Mouse (Mus musculus): Measurements from ENCODE around the gene Clcn3. TPM values are rescaled to one million over a fixed set of nuclear protein-coding genes. Genes with fewer than 3 reads are reported as not detected.
A peak's percentile ranks its signal among the peaks of the same experiment; 100 is the strongest.
"Not testable (repeated sequence)": the region's sequence is repeated elsewhere in the genome, so short reads cannot be mapped to it uniquely, and the experiment has no call there.

The Clcn3 gene
- total RNA-seq, 1 experiment, result 72.0 TPM

GRCm38 (mm10) chr8:60992561-60992909 is 9.4 kb upstream of the Clcn3 start:
- no peak for TF ChIP-seq ZC3H11A (IDR thresholded peaks at IDR 0.05; ENCODE audit: borderline replicate concordance, low read depth, low read length)
- no peak for TF ChIP-seq MAFK (IDR thresholded peaks at IDR 0.05; ENCODE audit: insufficient read depth, low read depth, low read length)
- no peak for TF ChIP-seq ZNF384 (IDR thresholded peaks at IDR 0.05; ENCODE audit: low read depth, low read length)
- no peak for TF ChIP-seq HCFC1 (IDR thresholded peaks at IDR 0.05; ENCODE audit: borderline replicate concordance, insufficient read depth, low read length)
- no peak for TF ChIP-seq CHD2 (IDR thresholded peaks at IDR 0.05; ENCODE audit: low read depth, low read length)
- peaks cover 10% of the 10 kb centered on the region for H3K9me3 ChIP-seq (ENCODE audit: control insufficient read depth, insufficient read depth, low read depth, low read length)
- no peaks in the 10 kb centered on the region for H3K36me3 ChIP-seq (ENCODE audit: control insufficient read depth, insufficient read depth, low read length, poor library complexity, severe bottlenecking)
- H3K27ac ChIP-seq (ENCODE audit: insufficient read depth, low read depth, low read length, poor library complexity, severe bottlenecking), result peak overlapping the region; percentile 90
- peak overlapping the region; percentile 92 to 100 for H3K4me3 ChIP-seq (ENCODE audit: insufficient read depth in 1 of 2, low read depth in 1 of 2, low read length in 2 of 2, poor library complexity in 1 of 2, severe bottlenecking in 1 of 2)
- DNase-seq (ENCODE audit: low read depth, low spot score), result peak; percentile 82
- H3K9ac ChIP-seq (ENCODE audit: insufficient read depth, low read depth, low read length, poor library complexity, severe bottlenecking), result peak overlapping the region; percentile 93
- in situ Hi-C loops (cut with MboI; ENCODE audit: low sequenced_read_pairs in 2 of 2, unreplicated experiment in 2 of 2), result no loop called here
- H3K4me1 ChIP-seq (ENCODE audit: control insufficient read depth in 2 of 2, insufficient read depth in 2 of 2, low read length in 2 of 2, poor library complexity in 1 of 2), result peaks cover 0 to 2% of the 10 kb centered on the region in 2 experiments; a peak in 1 of 4 replicates

- H3K9ac ChIP-seq (ENCODE audit: insufficient read depth, low read depth, low read length, poor library complexity, severe bottlenecking); H3K36me3 ChIP-seq (ENCODE audit: control insufficient read depth, insufficient read depth, low read length, poor library complexity, severe bottlenecking); H3K9me3 ChIP-seq (ENCODE audit: control insufficient read depth, insufficient read depth, low read depth, low read length); H3K4me3 ChIP-seq (ENCODE audit: insufficient read depth in 1 of 2, low read depth in 1 of 2, low read length in 2 of 2, poor library complexity in 1 of 2, severe bottlenecking in 1 of 2); in situ Hi-C loops (cut with MboI; ENCODE audit: low sequenced_read_pairs in 2 of 2, unreplicated experiment in 2 of 2); H3K27ac ChIP-seq (ENCODE audit: insufficient read depth, low read depth, low read length, poor library complexity, severe bottlenecking); H3K4me1 ChIP-seq (ENCODE audit: control insufficient read depth in 2 of 2, insufficient read depth in 2 of 2, low read length in 2 of 2, poor library complexity in 1 of 2); DNase-seq (ENCODE audit: low read depth, low spot score): not testable (repeated sequence)
Observed at GRCm38 (mm10) chr8:60984260-60985010, 1.3 kb upstream of the Clcn3 start.

DNA sequence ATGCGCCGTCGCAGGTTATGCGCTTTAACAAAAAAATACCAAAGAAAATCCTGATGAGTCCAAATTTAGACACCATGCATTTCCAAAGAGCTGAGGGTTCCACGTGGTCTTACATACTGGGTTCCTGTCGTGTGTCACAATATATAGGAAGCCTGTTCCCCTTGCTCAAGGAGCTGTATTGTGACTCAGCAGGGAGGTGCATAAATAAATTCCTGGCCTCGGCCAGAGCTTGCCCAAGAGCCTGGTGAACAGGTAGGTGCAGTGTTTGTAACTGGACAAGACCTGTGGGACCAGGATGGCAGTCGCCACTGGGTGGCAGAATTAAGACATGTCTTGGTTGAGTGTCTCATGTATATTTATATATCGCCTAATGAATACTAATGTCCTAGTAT is 584 bp upstream of the Clcn3 start:
- DNase-seq (ENCODE audit: low read depth, low spot score), result no peak
- Histone ChIP-seq H3K27ac (ENCODE audit: insufficient read depth, low read depth, low read length, poor library complexity, severe bottlenecking) (peak overlapping the region; percentile 24; the same call in 1 of the 2 replicates), H3K9ac (ENCODE audit: insufficient read depth, low read depth, low read length, poor library complexity, severe bottlenecking) (peak overlapping the region; percentile 74), H3K36me3 (ENCODE audit: control insufficient read depth, insufficient read depth, low read length, poor library complexity, severe bottlenecking) (no peaks in the 10 kb centered on the region), H3K9me3 (ENCODE audit: control insufficient read depth, insufficient read depth, low read depth, low read length) (no peaks in the 10 kb centered on the region), H3K4me3 (ENCODE audit: insufficient read depth in 1 of 2, low read depth in 1 of 2, low read length in 2 of 2, poor library complexity in 1 of 2, severe bottlenecking in 1 of 2) (peak overlapping the region; percentile 60 to 97), H3K4me1 (ENCODE audit: control insufficient read depth in 2 of 2, insufficient read depth in 2 of 2, low read length in 2 of 2, poor library complexity in 1 of 2) (0 out of 4 replicates have a peak, but pooled peaks cover 0 to 4% of the 10 kb centered on the region in 2 experiments)
- TF ChIP-seq ZNF384 (IDR thresholded peaks at IDR 0.05; ENCODE audit: low read depth, low read length), result no peak
- in situ Hi-C loops (cut with MboI; ENCODE audit: low sequenced_read_pairs in 2 of 2, unreplicated experiment in 2 of 2), result no loop called here

GRCm38 (mm10) chr8:60981388-60981787 is 1.7 kb downstream of the Clcn3 start:
- TF ChIP-seq CHD2 (IDR thresholded peaks at IDR 0.05; ENCODE audit: low read depth, low read length), result no peak
- TF ChIP-seq MAFK (IDR thresholded peaks at IDR 0.05; ENCODE audit: insufficient read depth, low read depth, low read length), result no peak
- TF ChIP-seq ZNF384 (IDR thresholded peaks at IDR 0.05; ENCODE audit: low read depth, low read length), result no peak
- no peak for TF ChIP-seq ZC3H11A (IDR thresholded peaks at IDR 0.05; ENCODE audit: borderline replicate concordance, low read depth, low read length)
- TF ChIP-seq HCFC1 (IDR thresholded peaks at IDR 0.05; ENCODE audit: borderline replicate concordance, insufficient read depth, low read length), result no peak
- peak overlapping the region in 1 of 2 experiments; percentile 97; a peak in 2 of 4 replicates for H3K4me3 ChIP-seq (ENCODE audit: insufficient read depth in 1 of 2, low read depth in 1 of 2, low read length in 2 of 2, poor library complexity in 1 of 2, severe bottlenecking in 1 of 2)
- no peaks in the 10 kb centered on the region for H3K36me3 ChIP-seq (ENCODE audit: control insufficient read depth, insufficient read depth, low read length, poor library complexity, severe bottlenecking)
- DNase-seq (ENCODE audit: low read depth, low spot score), result no peak
- no peak overlapping the region for H3K9ac ChIP-seq (ENCODE audit: insufficient read depth, low read depth, low read length, poor library complexity, severe bottlenecking)
- no peak overlapping the region for H3K27ac ChIP-seq (ENCODE audit: insufficient read depth, low read depth, low read length, poor library complexity, severe bottlenecking)
- peaks cover 0 to 6% of the 10 kb centered on the region in 2 experiments; a peak in 1 of 4 replicates for H3K4me1 ChIP-seq (ENCODE audit: control insufficient read depth in 2 of 2, insufficient read depth in 2 of 2, low read length in 2 of 2, poor library complexity in 1 of 2)
- no peaks in the 10 kb centered on the region for H3K9me3 ChIP-seq (ENCODE audit: control insufficient read depth, insufficient read depth, low read depth, low read length)
- in situ Hi-C loops (cut with MboI; ENCODE audit: low sequenced_read_pairs in 2 of 2, unreplicated experiment in 2 of 2), result no loop called here

- H3K27ac ChIP-seq (ENCODE audit: insufficient read depth, low read depth, low read length, poor library complexity, severe bottlenecking), result no peak overlapping the region
- H3K9ac ChIP-seq (ENCODE audit: insufficient read depth, low read depth, low read length, poor library complexity, severe bottlenecking), result no peak overlapping the region
- no peaks in the 10 kb centered on the region for H3K36me3 ChIP-seq (ENCODE audit: control insufficient read depth, insufficient read depth, low read length, poor library complexity, severe bottlenecking)
- no peak overlapping the region for H3K4me3 ChIP-seq (ENCODE audit: insufficient read depth in 1 of 2, low read depth in 1 of 2, low read length in 2 of 2, poor library complexity in 1 of 2, severe bottlenecking in 1 of 2)
- no peak for TF ChIP-seq MAFK (IDR thresholded peaks at IDR 0.05; ENCODE audit: insufficient read depth, low read depth, low read length)
- no peak for TF ChIP-seq HCFC1 (IDR thresholded peaks at IDR 0.05; ENCODE audit: borderline replicate concordance, insufficient read depth, low read length)
- TF ChIP-seq ZNF384 (IDR thresholded peaks at IDR 0.05; ENCODE audit: low read depth, low read length), result no peak
- TF ChIP-seq ZC3H11A (IDR thresholded peaks at IDR 0.05; ENCODE audit: borderline replicate concordance, low read depth, low read length), result no peak
- no peak for TF ChIP-seq CHD2 (IDR thresholded peaks at IDR 0.05; ENCODE audit: low read depth, low read length)
- in situ Hi-C loops (cut with MboI; ENCODE audit: low sequenced_read_pairs in 2 of 2, unreplicated experiment in 2 of 2), result no loop called here
- DNase-seq (ENCODE audit: low read depth, low spot score), result no peak
- peaks cover 0 to 6% of the 10 kb centered on the region in 2 experiments; a peak in 1 of 4 replicates for H3K4me1 ChIP-seq (ENCODE audit: control insufficient read depth in 2 of 2, insufficient read depth in 2 of 2, low read length in 2 of 2, poor library complexity in 1 of 2)
- no peaks in the 10 kb centered on the region for H3K9me3 ChIP-seq (ENCODE audit: control insufficient read depth, insufficient read depth, low read depth, low read length)
Observed at GRCm38 (mm10) chr8:60978496-60978895, 4.6 kb downstream of the Clcn3 start.

All from ES-E14 (cell line).